Mouse (Mus musculus) heart, embryonic 15.5 days (tissue): ENCODE results near the gene Slf2. TPM values are rescaled to one million over a fixed set of nuclear protein-coding genes. Genes with fewer than 3 reads are reported as not detected.

Source experiments
- ATAC-seq: fragments of 200-750 bp; cut with Nextera tagmentation; replicated peaks from 2 replicates; pipeline ENCODE4 v1.8.0; 2017; ENCODE audit warnings: low read depth, moderate TSS enrichment; ENCODE audit not compliant: insufficient number of reproducible peaks, insufficient read depth, low FRiP score
- H3K27ac ChIP-seq: fragments of 300-500 bp; sonication (generic); 2 replicates; pipeline ENCODE4 v1.5.1; 2015; ENCODE audit warnings: mild to moderate bottlenecking, inconsistent platforms
- H3K27me3 ChIP-seq: fragments of 300-500 bp; sonication (generic); 2 replicates; pipeline ENCODE4 v1.6.1; 2015; ENCODE audit warnings: inconsistent platforms
- H3K36me3 ChIP-seq: fragments of 300-500 bp; sonication (generic); 2 replicates; pipeline ENCODE4 v1.6.1; 2015; ENCODE audit warnings: mild to moderate bottlenecking, inconsistent platforms
- H3K4me1 ChIP-seq: fragments of 300-500 bp; sonication (generic); replicated peaks from 2 replicates; pipeline ENCODE4 v1.6.1; 2015; ENCODE audit warnings: inconsistent platforms
- H3K4me2 ChIP-seq: fragments of 300-500 bp; sonication (generic); 2 replicates; pipeline ENCODE4 v1.6.1; 2015; ENCODE audit warnings: inconsistent platforms, mild to moderate bottlenecking, moderate library complexity
- H3K4me3 ChIP-seq: fragments of 300-500 bp; sonication (generic); 2 replicates; pipeline ENCODE4 v1.5.1; 2015; ENCODE audit warnings: mild to moderate bottlenecking, inconsistent platforms
- H3K9ac ChIP-seq: fragments of 300-500 bp; sonication (generic); 2 replicates; pipeline ENCODE4 v1.6.1; 2015; ENCODE audit warnings: mild to moderate bottlenecking, inconsistent platforms
- H3K9me3 ChIP-seq: fragments of 300-500 bp; sonication (generic); replicated peaks from 2 replicates; pipeline ENCODE4 v1.6.1; 2016; ENCODE audit warnings: inconsistent platforms
- WGBS: fragments of 180-500 bp; shearing (Covaris S2); methylation state at CpG from one replicate; pipeline ENCODE4 v1.1.7; 2015; ENCODE audit warnings: mixed read lengths; 5-methylcytosine and 5-hydroxymethylcytosine counted together
- polyA plus RNA-seq: library from polyadenylated mRNA; unstranded; fragments of >200 nt; fragmentation: Nextera tagmentation; extraction: Ambion mirVana; gene quantifications from 2 replicates; pipeline ENCODE4 v1.2.1, GENCODE M21; 2015

Slf2 gene
- polyA plus RNA-seq, 1 experiment from 2014 or later = 28.1 TPM

GRCm38 (mm10) chr19:44931454-44931759, 456 bp downstream of the Slf2 start:
- Histone ChIP-seq H3K4me2 (peak overlapping the region; percentile 81), H3K27ac (peak overlapping the region; percentile 86), H3K4me1 (peaks cover 50% of the 10 kb centered on the region), H3K27me3 (no peaks in the 10 kb centered on the region), H3K9me3 (no peaks in the 10 kb centered on the region), H3K9ac (peak overlapping the region; percentile 91), H3K36me3 (peaks cover 18% of the 10 kb centered on the region), H3K4me3 (peak overlapping the region; percentile 100)
- ATAC-seq = peak; percentile 81
- WGBS = 0% methylated on average over 18 of the region's 18 CpGs

- H3K4me2 ChIP-seq = peak overlapping the region; percentile 81
- WGBS = 32% methylated on average over 5 of the region's 5 CpGs
- H3K27me3 ChIP-seq = no peaks in the 10 kb centered on the region
- no peak overlapping the region for H3K9ac ChIP-seq
- peaks cover 24% of the 10 kb centered on the region for H3K36me3 ChIP-seq
- no peak for ATAC-seq
- no peak overlapping the region for H3K27ac ChIP-seq
- H3K9me3 ChIP-seq = no peaks in the 10 kb centered on the region
- H3K4me1 ChIP-seq = peaks cover 45% of the 10 kb centered on the region
- H3K4me3 ChIP-seq = peak overlapping the region; percentile 100
Observed at GRCm38 (mm10) chr19:44932051-44932450, 1.1 kb downstream of the Slf2 start.

- ATAC-seq = no peak
- Histone ChIP-seq H3K27ac (no peak overlapping the region), H3K9me3 (no peaks in the 10 kb centered on the region), H3K4me2 (no peak overlapping the region), H3K36me3 (peaks cover 24% of the 10 kb centered on the region), H3K27me3 (no peaks in the 10 kb centered on the region), H3K4me3 (no peak overlapping the region), H3K9ac (no peak overlapping the region), H3K4me1 (peaks cover 35% of the 10 kb centered on the region)
- WGBS = 91% methylated on average over 1 of the region's 1 CpGs
Observed at GRCm38 (mm10) chr19:44933136-44933535, 2.2 kb downstream of the Slf2 start.

- no peak overlapping the region for H3K9ac ChIP-seq
- 96% methylated on average over 2 of the region's 2 CpGs for WGBS
- no peak overlapping the region for H3K4me3 ChIP-seq
- no peaks in the 10 kb centered on the region for H3K9me3 ChIP-seq
- peaks cover 84% of the 10 kb centered on the region for H3K36me3 ChIP-seq
- no peaks in the 10 kb centered on the region for H3K27me3 ChIP-seq
- H3K27ac ChIP-seq = no peak overlapping the region
- H3K4me2 ChIP-seq = no peak overlapping the region
- no peaks in the 10 kb centered on the region for H3K4me1 ChIP-seq
- no peak for ATAC-seq
Observed at GRCm38 (mm10) chr19:44959633-44960032, 28.7 kb downstream of the Slf2 start.

GRCm38 (mm10) chr19:44965978-44966377, 35.0 kb downstream of the Slf2 start:
- no peak overlapping the region for H3K27ac ChIP-seq
- 100% methylated on average over 1 of the region's 1 CpGs for WGBS
- H3K4me1 ChIP-seq = no peaks in the 10 kb centered on the region
- ATAC-seq = no peak
- H3K27me3 ChIP-seq = no peaks in the 10 kb centered on the region
- H3K4me3 ChIP-seq = no peak overlapping the region
- no peaks in the 10 kb centered on the region for H3K9me3 ChIP-seq
- H3K4me2 ChIP-seq = no peak overlapping the region
- H3K9ac ChIP-seq = no peak overlapping the region
- H3K36me3 ChIP-seq = peaks cover 83% of the 10 kb centered on the region

- no peak for ATAC-seq
- peaks cover 82% of the 10 kb centered on the region for H3K36me3 ChIP-seq
- 76% methylated on average over 3 of the region's 3 CpGs for WGBS
- no peaks in the 10 kb centered on the region for H3K27me3 ChIP-seq
- no peaks in the 10 kb centered on the region for H3K9me3 ChIP-seq
- H3K4me2 ChIP-seq = no peak overlapping the region
- H3K4me3 ChIP-seq = no peak overlapping the region
- H3K9ac ChIP-seq = no peak overlapping the region
- no peaks in the 10 kb centered on the region for H3K4me1 ChIP-seq
- H3K27ac ChIP-seq = no peak overlapping the region
Observed at GRCm38 (mm10) chr19:44968329-44968728, 37.4 kb downstream of the Slf2 start.

GRCm38 (mm10) chr19:44976636-44977035, 45.7 kb downstream of the Slf2 start:
- WGBS = 81% methylated on average over 6 of the region's 6 CpGs
- no peak overlapping the region for H3K27ac ChIP-seq
- H3K9me3 ChIP-seq = no peaks in the 10 kb centered on the region

GRCm38 (mm10) chr19:44977148-44977547, 46.2 kb downstream of the Slf2 start:
- no peak overlapping the region for H3K9ac ChIP-seq
- H3K4me2 ChIP-seq = no peak overlapping the region
- 80% methylated on average over 6 of the region's 6 CpGs for WGBS
- no peaks in the 10 kb centered on the region for H3K27me3 ChIP-seq
- peaks cover 95% of the 10 kb centered on the region for H3K36me3 ChIP-seq
- ATAC-seq = no peak
- no peaks in the 10 kb centered on the region for H3K4me1 ChIP-seq
- no peak overlapping the region for H3K27ac ChIP-seq
- H3K4me3 ChIP-seq = no peak overlapping the region
- H3K9me3 ChIP-seq = no peaks in the 10 kb centered on the region

More at GRCm38 (mm10) chr19:44976636-44977035, 45.7 kb downstream of the Slf2 start:
- ATAC-seq = no peak
- H3K4me1 ChIP-seq = no peaks in the 10 kb centered on the region
- H3K9ac ChIP-seq = no peak overlapping the region
- peaks cover 93% of the 10 kb centered on the region for H3K36me3 ChIP-seq
- no peaks in the 10 kb centered on the region for H3K27me3 ChIP-seq
- H3K4me3 ChIP-seq = no peak overlapping the region
- no peak overlapping the region for H3K4me2 ChIP-seq

GRCm38 (mm10) chr19:44980787-44981186, 49.8 kb downstream of the Slf2 start:
- H3K9me3 ChIP-seq = no peaks in the 10 kb centered on the region
- no peak overlapping the region for H3K27ac ChIP-seq
- H3K36me3 ChIP-seq = peaks cover 64% of the 10 kb centered on the region
- ATAC-seq = no peak
- no peak overlapping the region for H3K4me3 ChIP-seq
- 85% methylated on average over 2 of the region's 2 CpGs for WGBS
- H3K4me2 ChIP-seq = no peak overlapping the region
- H3K27me3 ChIP-seq = no peaks in the 10 kb centered on the region
- no peaks in the 10 kb centered on the region for H3K4me1 ChIP-seq
- H3K9ac ChIP-seq = no peak overlapping the region

- Histone ChIP-seq H3K4me1 (no peaks in the 10 kb centered on the region), H3K27ac (no peak overlapping the region), H3K4me2 (no peak overlapping the region), H3K27me3 (0 out of 2 replicates have a peak, but pooled peaks cover 5% of the 10 kb centered on the region), H3K36me3 (peaks cover 46% of the 10 kb centered on the region), H3K4me3 (no peak overlapping the region), H3K9ac (no peak overlapping the region), H3K9me3 (no peaks in the 10 kb centered on the region)
- no peak for ATAC-seq
- WGBS = 71% methylated on average over 7 of the region's 7 CpGs
Observed at GRCm38 (mm10) chr19:44982477-44983115, 51.6 kb downstream of the Slf2 start.

GRCm38 (mm10) chr19:44983366-44983765, 52.4 kb downstream of the Slf2 start:
- H3K9me3 ChIP-seq = no peaks in the 10 kb centered on the region
- 0 out of 2 replicates have a peak, but pooled peaks cover 5% of the 10 kb centered on the region for H3K27me3 ChIP-seq
- H3K36me3 ChIP-seq = peaks cover 39% of the 10 kb centered on the region
- H3K27ac ChIP-seq = no peak overlapping the region
- no peak overlapping the region for H3K4me2 ChIP-seq
- 87% methylated on average over 6 of the region's 6 CpGs for WGBS
- peaks cover 3% of the 10 kb centered on the region for H3K4me1 ChIP-seq
- no peak for ATAC-seq
- no peak overlapping the region for H3K9ac ChIP-seq
- no peak overlapping the region for H3K4me3 ChIP-seq

GRCm38 (mm10) chr19:44984420-44984819, 53.5 kb downstream of the Slf2 start:
- H3K36me3 ChIP-seq = peaks cover 30% of the 10 kb centered on the region
- WGBS = 91% methylated on average over 4 of the region's 4 CpGs
- no peak overlapping the region for H3K4me3 ChIP-seq
- H3K27ac ChIP-seq = no peak overlapping the region
- no peak overlapping the region for H3K9ac ChIP-seq
- 0 out of 2 replicates have a peak, but pooled peaks cover 8% of the 10 kb centered on the region for H3K27me3 ChIP-seq
- H3K9me3 ChIP-seq = no peaks in the 10 kb centered on the region
- H3K4me2 ChIP-seq = no peak overlapping the region
- no peak for ATAC-seq
- H3K4me1 ChIP-seq = peaks cover 10% of the 10 kb centered on the region
